Mouse (Mus musculus): ENCODE measurements around the gene Plppr1.

The Plppr1 gene

DNA sequence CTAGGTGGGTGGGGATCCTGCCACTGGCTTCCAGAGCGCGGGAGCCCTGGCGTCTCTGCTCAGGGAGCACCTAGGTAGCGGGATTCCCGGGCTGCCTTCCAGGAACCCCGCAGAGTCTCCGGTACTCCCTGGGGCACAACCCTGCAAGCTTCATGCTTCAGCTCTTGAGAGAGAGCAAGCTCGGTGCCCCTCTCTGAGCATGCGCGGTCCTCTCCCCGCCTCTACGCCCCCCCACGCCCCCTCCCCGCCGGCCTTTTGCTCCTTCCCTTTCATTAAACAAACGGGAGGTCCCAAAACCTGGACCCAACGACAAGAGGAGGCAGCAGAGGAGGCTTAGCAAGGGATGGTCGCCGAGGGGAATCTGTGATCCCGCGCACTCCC, at the start of gene Plppr1:
Gene Plppr1, plus strand, starts transcription at position 253 of the 381 bp plus-strand sequence.
- peak; percentile 37 to 56 for DNase-seq

GRCm38 (mm10) chr4:49016701-49017100, 42.4 kb upstream of the Plppr1 start:
- DNase-seq, result no peak

- no peak for DNase-seq
Measured at GRCm38 (mm10) chr4:49023221-49023620, 35.9 kb upstream of the Plppr1 start.

GRCm38 (mm10) chr4:49038311-49038710, 20.8 kb upstream of the Plppr1 start:
- no peak for DNase-seq

GRCm38 (mm10) chr4:49039854-49040253, 19.2 kb upstream of the Plppr1 start:
- DNase-seq, result no peak

- peak; percentile 87 for DNase-seq
Measured at GRCm38 (mm10) chr4:49041655-49042054, 17.4 kb upstream of the Plppr1 start.

GRCm38 (mm10) chr4:49050628-49051027, 8.4 kb upstream of the Plppr1 start:
- DNase-seq, result no peak

GRCm38 (mm10) chr4:49057916-49058315, 1.2 kb upstream of the Plppr1 start:
- no peak for DNase-seq

DNA sequence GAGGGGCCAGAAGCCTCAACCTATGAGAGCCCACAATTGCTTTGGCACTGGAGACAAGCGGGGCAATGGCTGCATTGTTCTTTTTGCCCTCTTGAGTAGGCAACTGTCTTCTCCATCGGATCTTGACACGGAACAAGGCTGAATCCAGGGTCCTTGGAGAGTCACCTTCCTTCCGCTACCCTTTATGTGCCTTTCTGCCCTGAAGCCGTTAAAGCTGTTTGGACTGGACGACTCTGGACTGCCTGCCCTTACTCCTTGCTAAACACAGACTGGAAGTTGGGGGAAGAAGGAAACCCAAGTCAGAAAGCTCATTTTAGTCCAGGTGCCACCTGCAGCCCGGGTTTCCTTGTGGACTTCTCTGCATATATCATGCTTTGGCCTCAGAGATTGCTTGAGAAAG, 516 bp upstream of the Plppr1 start:
- no peak for DNase-seq

GRCm38 (mm10) chr4:49059402-49060381, 619 bp downstream of the Plppr1 start:
- DNase-seq, result peak; percentile 32 to 57

- DNase-seq, result no peak
Measured at GRCm38 (mm10) chr4:49069471-49069870, 10.4 kb downstream of the Plppr1 start.

- DNase-seq, result peak; percentile 83 to 86
Measured at GRCm38 (mm10) chr4:49072886-49073285, 13.8 kb downstream of the Plppr1 start.

- no peak for DNase-seq
Measured at GRCm38 (mm10) chr4:49075881-49076280, 16.8 kb downstream of the Plppr1 start.

- no peak for DNase-seq
Measured at GRCm38 (mm10) chr4:49079399-49079798, 20.3 kb downstream of the Plppr1 start.

- DNase-seq, result no peak
Measured at GRCm38 (mm10) chr4:49088205-49088604, 29.1 kb downstream of the Plppr1 start.

DNA sequence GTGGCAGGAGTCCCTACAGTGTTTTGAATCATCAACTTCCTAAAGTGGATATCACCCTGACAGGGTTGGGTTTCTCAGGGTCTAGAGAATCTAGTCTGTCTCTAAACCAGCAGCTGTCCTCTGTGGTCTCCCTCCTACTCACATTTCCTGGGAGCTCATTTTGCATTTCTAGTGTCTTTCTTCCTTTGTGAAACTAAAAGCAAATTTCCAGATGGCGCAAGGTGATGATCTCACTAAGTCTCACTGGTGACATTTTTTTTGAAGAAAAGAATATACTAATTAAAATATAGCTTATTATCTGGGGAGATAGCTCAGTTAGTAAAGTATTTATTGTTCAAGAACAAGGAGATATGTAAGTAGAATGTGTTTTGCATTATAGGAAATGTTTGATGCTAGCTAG, 31.4 kb downstream of the Plppr1 start:
- DNase-seq, result no peak

- DNase-seq, result no peak
Measured at GRCm38 (mm10) chr4:49099448-49099847, 40.4 kb downstream of the Plppr1 start.

DNA sequence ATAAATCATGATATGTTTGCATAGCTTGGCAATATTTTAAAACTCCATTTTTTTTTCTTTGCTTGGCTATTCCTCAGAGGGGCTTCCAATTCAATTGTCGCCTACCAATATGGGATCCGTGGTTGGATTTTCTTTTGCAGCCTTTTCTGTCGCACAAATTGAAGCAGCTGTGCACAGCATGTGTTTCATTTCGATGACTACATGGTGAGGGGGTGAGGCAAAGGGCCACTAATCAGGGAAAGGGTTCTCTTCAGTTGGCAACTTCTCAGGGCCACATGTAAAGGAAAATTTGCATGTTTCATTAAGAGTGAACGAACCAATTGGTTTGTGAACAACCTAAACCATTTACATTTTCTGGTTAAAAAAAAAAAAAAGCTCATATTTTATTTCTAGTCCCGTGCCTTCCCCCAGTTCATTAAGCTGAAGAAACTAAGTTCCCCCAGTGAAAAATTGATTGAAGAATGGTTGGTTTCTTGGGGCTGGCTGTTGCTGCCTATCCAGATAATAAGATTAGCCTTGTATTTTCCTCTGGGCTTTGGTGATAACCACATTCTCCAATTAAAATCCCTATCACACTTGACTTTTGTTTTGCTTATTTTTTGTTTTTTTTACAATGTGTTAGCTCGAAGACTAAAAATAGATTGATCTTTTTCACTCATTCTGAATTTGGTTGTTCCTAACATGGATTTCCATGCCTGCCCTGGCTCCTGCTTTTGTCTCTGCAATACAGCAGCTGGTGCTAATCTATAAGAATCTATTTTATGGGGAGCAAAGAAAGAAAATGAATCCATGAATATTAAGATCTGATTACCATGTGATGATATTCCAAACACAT, 43.1 kb downstream of the Plppr1 start:
- DNase-seq, result no peak

DNA sequence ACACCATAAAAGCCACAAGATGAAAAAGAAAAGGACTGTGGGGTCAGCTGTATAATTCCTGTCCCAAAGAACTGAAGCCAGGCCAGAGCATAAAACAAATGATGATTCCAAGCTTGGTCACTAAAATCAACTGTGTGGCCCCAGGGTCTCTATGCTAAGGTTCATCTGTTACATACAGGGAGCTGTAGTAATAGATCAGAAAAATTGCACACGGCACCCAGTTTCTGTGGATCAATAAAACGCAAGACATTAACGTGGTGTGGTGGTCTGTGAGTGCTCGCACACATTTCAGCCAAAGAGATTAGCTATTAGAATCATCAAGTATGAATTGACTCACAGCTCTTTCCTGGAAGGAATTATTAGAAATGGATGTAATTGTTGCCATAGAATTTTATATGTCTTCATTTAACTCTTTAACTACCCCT, 43.7 kb downstream of the Plppr1 start:
- DNase-seq, result no peak

- DNase-seq, result no peak
Measured at GRCm38 (mm10) chr4:49104860-49105259, 45.8 kb downstream of the Plppr1 start.

DNA sequence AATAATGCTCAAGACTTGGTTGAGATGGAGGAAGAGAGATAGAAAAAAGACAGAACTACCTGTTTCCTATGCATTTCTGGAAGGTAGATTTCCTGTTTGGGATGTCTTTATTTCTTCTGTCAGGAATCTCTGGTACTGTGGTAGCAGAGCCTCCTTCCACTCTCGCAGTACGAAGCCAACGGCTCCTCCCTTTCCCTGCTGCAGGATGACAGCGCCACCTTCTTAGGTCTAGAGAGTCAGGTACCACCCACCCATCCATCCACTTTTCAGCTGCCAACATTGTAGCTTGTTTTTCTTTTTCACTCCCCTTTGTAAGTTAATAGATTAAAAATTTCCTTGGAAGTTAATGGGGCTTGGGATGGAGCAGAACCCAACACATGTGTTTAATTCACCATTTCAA, 48.8 kb downstream of the Plppr1 start:
- DNase-seq, result no peak

GRCm38 (mm10) chr4:49108371-49108770, 49.3 kb downstream of the Plppr1 start:
- DNase-seq, result no peak

DNA sequence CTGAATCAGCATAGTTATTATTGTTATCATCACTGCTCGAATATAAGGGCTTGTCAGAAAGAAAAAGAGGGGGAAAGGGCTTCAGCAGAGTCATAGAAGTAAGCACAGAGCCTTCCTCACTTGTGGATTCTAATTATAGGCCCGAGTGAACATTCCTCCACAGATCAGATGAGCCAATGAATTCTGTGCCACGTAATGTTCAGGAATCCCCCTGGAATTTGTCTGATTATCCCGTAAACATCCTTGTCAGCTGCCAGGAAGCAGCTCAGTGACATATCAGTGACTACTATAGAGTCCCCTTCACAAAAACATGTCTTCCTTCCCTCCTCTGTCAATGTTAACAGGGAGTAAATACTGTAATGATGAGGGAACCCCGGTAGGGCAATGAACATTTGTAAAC, 50.9 kb downstream of the Plppr1 start:
- DNase-seq, result no peak

DNA sequence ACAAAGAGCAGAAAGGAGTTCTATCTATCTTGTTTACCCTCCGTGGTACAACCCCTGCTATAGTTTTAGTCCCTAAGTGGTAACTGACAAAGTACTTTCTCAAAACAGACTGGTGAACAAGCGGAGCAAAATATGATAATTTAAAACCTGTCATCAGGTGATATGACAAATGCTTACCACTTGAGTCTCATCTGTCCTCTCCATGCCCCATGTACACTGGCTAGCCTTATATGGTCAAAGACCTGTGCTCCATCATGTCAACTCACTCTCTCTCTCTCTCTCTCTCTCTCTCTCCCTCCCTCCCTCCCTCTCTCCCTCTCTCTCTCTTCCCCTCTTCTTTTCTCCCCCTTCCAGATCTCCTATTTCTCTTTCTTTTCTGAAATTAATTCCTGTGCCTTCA, 59.8 kb downstream of the Plppr1 start:
- DNase-seq, result no peak
